Mouse (Mus musculus) lung, postnatal 14 days (tissue): ENCODE measurements around the gene E4f1.
"Not testable (repeated sequence)": the region's sequence is repeated elsewhere in the genome, so short reads cannot be mapped to it uniquely, and the experiment has no call there.

Experiments
- DNase-seq: peaks from one replicate; pipeline ENCODE4 v3.0.0; 2021

E4f1 gene

GRCm38 (mm10) chr17:24454756-24455522 is 15.2 kb downstream of the E4f1 start:
- DNase-seq: peak; percentile 100

- DNase-seq: no peak
Observed at GRCm38 (mm10) chr17:24454218-24454755, 15.8 kb downstream of the E4f1 start.

DNA sequence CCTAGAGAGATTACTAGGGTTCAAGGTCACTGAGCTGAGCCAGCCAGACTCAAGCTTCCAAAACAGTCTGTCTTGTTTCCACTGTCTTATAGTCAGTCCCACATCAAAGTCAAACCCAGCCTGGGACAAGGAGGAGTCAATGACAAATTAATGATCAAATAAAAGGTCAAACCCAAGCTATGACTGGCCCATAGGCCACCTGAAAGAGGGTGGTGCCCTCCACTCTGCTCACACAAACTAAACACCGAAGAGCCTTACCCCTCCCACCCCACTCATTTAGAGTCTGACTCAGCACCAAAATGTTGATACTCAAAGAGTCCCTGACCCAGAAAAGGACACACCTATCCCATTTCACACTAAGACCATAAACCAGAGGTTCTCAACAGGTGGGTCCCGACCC is 16.7 kb downstream of the E4f1 start:
- DNase-seq: no peak

GRCm38 (mm10) chr17:24451220-24451619 is 18.9 kb downstream of the E4f1 start:
- DNase-seq: no peak

GRCm38 (mm10) chr17:24449507-24449906 is 20.6 kb downstream of the E4f1 start:
- no peak for DNase-seq

DNA sequence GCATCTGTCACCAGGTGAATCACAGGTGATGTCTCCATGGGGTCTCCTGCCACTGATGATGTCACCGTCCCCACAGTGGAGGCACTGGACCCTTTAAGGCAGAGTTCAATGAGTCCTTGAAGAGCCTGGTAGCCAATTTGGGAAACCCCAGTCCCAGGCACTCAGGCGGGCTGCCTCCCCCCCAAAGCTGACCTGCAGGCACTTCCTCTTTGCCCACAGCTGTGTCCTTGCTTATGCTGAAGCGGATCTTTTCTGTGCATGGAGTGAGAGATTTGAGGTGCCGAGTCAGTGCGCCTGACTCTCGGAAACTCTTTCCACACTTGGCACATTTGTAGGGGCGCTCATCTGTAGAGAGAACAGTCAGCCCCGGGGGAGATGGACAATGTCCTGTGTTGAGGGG is 23.5 kb downstream of the E4f1 start:
- no peak for DNase-seq

DNA sequence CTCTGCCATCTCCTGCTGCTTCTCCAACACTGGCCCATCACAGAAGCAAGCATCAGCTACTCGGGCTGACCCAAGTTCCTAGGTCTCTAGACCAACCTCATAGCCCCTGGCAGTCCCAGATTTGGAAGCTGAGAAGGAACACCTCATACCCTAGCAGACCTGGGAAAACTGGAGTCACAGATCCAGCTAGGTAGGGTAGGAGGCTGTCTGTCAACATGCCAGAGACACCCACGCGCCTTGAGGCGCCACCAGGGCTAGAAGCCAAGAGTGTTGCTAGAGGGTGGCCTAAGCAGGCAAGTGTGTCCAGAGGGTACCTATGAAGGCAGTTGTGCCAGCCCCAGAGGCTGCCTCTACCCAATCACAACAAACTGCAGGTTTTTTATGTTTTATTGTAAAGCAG is 26.7 kb downstream of the E4f1 start:
- DNase-seq: no peak

GRCm38 (mm10) chr17:24442632-24443155 is 27.4 kb downstream of the E4f1 start, which contains the start of gene Dnase1l2:
Gene Dnase1l2, minus strand, starts transcription at chr17:24443105.
- no peak for DNase-seq

GRCm38 (mm10) chr17:24442107-24442506 is 28.0 kb downstream of the E4f1 start:
- DNase-seq: no peak

DNA sequence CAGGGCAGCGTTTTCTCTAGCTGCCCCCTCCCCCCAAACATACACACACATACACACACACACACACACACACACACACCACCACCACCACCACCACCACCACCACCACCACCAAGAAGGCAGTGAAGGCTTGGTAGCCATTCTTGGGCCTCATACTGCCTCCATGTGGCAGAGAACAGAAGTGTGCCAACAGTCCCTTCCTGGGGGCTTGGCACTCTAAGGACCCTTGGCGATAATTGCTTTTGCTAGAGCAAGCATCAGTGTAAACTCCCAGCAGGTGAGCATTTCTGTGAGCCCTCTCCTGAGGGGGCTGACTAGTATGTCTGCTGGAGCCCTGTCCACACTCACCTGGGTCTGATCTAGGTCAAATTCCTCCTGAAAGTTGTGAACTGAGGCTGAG is 29.0 kb downstream of the E4f1 start:
- DNase-seq: no peak

GRCm38 (mm10) chr17:24440377-24440776 is 29.7 kb downstream of the E4f1 start:
- DNase-seq: no peak

DNA sequence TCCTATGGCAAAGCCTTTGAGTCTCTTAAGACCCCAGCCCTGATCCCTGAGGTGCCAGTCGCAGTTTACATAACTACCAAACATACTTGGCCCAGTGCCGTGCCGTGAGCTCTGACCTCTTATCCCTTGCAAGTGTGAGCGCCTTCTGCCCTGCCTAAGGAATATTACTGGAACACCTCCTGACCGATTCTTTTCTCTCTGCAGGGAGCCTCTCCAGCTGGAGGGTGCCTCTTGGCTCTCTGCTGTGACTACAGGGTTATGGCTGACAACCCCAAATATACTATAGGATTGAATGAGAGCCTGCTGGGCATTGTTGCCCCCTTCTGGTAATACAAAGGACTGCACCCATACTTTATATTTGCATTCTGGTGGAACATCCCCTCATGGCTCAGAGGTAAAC is 33.1 kb downstream of the E4f1 start:
- DNase-seq: peak; percentile 37

GRCm38 (mm10) chr17:24429201-24429983 is 40.7 kb downstream of the E4f1 start:
- no peak for DNase-seq

DNA sequence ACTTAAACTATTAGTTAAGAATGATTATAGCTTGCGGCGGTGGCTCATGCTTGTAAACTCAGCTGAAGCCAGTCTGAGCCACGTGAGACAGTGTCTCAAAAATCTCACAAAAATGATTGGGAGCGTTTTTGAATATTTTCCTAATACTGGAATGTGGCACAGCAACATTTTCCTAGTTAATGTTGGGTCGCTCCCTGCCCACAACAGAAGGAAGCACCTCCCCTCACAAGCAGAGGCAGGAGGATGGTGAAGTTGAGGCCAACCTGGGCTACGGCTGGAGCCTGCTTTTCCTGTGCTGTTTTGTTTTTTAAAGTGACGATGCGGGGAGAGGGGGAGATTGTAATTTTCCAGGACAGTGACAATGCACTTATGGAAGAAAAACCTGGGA is 42.9 kb downstream of the E4f1 start:
- no peak for DNase-seq

- peak; percentile 94 for DNase-seq
Observed at GRCm38 (mm10) chr17:24426471-24427169, 43.5 kb downstream of the E4f1 start, which contains the start of gene Eci1. Gene Eci1, plus strand, starts transcription at chr17:24426641.

DNA sequence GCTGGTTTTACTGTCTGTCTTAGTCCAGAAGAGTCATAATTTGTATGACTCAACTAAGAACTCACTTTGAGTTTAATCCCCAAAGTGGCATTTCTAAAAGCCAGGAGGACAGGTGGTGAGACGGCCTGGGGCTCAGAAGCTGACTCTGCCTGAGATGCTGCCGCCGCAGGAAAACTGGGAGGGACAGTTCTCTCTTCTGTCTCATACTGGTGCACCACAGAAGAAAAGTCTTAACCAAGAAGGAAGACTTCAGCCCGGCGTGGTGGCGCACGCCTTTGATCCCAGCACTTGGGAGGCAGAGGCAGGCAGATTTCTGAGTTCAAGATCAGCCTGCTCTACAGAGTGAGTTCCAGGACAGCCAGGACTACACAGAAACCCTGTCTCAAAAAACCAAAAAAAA is 44.2 kb downstream of the E4f1 start:
- no peak for DNase-seq

GRCm38 (mm10) chr17:24425326-24425725 is 44.8 kb downstream of the E4f1 start:
- DNase-seq: not testable (repeated sequence)

GRCm38 (mm10) chr17:24424489-24424888 is 45.6 kb downstream of the E4f1 start:
- no peak for DNase-seq

DNA sequence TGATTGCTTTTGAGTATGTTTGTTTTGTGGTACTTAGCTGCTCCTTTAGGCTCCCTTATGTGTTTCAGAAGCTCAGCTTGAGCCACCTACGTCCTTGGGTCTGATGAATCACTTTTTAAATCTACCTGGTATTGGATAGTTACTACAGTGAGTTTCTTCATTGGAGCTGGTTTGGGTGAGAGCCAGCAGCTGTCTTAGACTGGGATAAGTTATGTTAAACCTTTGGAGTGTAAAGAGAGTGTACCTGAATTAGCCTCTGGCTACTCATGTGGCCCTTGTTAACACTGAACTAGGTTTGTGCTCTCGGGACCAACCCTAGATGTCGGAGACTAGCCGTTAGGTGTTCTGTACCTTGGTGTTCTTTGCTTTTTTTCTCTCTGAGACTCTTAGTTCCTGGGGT is 47.0 kb downstream of the E4f1 start:
- DNase-seq: no peak

- no peak for DNase-seq
Observed at GRCm38 (mm10) chr17:24416051-24416652, 54.0 kb downstream of the E4f1 start.

- no peak for DNase-seq
Observed at GRCm38 (mm10) chr17:24415011-24415410, 55.1 kb downstream of the E4f1 start.

DNA sequence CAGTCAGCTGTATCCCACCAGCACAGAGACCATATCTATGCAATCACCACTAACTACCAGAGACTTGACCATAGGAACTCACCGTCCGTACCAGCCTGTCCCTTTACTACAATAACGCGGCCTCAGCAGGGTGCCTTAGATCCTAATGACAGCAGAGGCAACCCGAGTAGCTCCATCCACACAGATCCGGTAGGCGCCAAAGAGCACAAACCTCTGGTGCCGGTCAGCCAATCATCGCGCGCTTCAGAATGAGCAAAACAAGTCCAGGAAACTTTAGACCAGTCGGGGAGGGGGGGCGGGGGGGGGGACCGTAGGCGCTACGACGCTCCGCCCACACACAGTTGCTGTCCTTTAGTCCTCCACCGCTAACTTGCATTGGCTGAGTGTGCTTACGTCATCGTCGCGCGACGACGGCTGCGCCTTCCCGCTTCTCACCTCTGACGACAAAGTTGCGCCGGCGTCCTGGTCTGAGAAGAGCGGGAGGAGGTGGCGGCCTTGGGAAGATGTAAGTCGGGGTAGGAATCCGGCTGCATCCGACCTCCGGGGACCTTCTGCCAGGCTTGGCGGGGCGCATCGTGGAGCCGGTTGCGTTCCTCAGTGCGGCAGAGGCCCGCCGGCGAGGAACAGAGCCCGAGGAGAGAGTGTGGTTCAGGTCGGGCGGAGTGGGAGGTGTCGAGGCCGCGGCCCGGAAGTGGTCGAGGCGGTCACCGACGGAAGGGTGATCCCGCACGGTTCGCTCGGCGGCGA is 55.7 kb downstream of the E4f1 start, which contains the start of gene Rnps1:
TSS of gene Rnps1 (plus strand) at position 336 of the 747 bp plus-strand sequence.
- DNase-seq: peak; percentile 94
